Mouse (Mus musculus) megakaryocyte, embryonic 14.5 days (primary cell): Measurements from ENCODE around the gene Slc7a1.

ENCODE experiments used
- FLI1 ChIP-seq: IDR thresholded peaks from 2 replicates; pipeline ENCODE4 v1.6.1; 2012; ENCODE audit warnings: low read length, inconsistent platforms, mixed read lengths
- GATA1 ChIP-seq: IDR thresholded peaks from 3 replicates; pipeline ENCODE4 v1.6.1; 2012; ENCODE audit warnings: mixed read lengths, low read length, inconsistent platforms, borderline replicate concordance

DNA sequence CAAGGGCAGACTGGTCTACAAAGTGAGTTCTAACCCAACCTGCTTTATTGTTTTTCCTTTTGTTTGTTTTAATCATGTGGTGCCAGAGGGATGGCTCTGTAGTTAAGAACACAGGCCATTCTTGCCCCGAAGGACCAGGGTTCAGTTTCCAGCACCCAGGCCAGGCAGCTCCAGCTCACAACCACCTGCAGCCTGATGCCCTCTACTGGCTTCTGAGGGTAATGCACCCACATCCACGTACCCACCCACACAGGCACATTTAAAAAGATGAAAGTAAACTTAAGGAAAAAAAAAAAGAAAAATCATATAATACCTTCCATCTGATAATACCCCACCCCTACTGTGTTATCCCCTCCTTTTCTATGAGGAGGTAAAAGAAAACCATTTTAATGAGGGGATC is 11.9 kb downstream of the Slc7a1 start:
- TF ChIP-seq GATA1 = no peak
- no peak for TF ChIP-seq FLI1
